Mouse (Mus musculus): ENCODE data around the gene Mettl13.

Mettl13 gene

GRCm38 (mm10) chr1:162548016-162548916 is at the start of gene Mettl13:
Gene Mettl13, minus strand, starts transcription at chr1:162548551.
- DNase-seq (ENCODE audit: low spot score): peak; percentile 82

- no peak for DNase-seq (ENCODE audit: low spot score)
Observed at GRCm38 (mm10) chr1:162597379-162598102, 49.2 kb upstream of the Mettl13 start.

GRCm38 (mm10) chr1:162590415-162590997 is 42.2 kb upstream of the Mettl13 start:
- DNase-seq (ENCODE audit: low spot score): no peak

- DNase-seq (ENCODE audit: low spot score): no peak
Observed at GRCm38 (mm10) chr1:162589443-162589842, 41.1 kb upstream of the Mettl13 start.

GRCm38 (mm10) chr1:162588606-162589005 is 40.3 kb upstream of the Mettl13 start:
- no peak for DNase-seq (ENCODE audit: low spot score)

- no peak for DNase-seq (ENCODE audit: low spot score)
Observed at GRCm38 (mm10) chr1:162586282-162586681, 37.9 kb upstream of the Mettl13 start.

- DNase-seq (ENCODE audit: low spot score): no peak
Observed at GRCm38 (mm10) chr1:162582884-162583283, 34.5 kb upstream of the Mettl13 start.

GRCm38 (mm10) chr1:162575098-162575497 is 26.7 kb upstream of the Mettl13 start:
- no peak for DNase-seq (ENCODE audit: low spot score)

- no peak for DNase-seq (ENCODE audit: low spot score)
Observed at GRCm38 (mm10) chr1:162570931-162571601, 22.7 kb upstream of the Mettl13 start.

GRCm38 (mm10) chr1:162570260-162570748 is 22.0 kb upstream of the Mettl13 start, which contains the start of gene Vamp4:
Gene Vamp4, plus strand, starts transcription at chr1:162570515.
- DNase-seq (ENCODE audit: low spot score): peak; percentile 91

- no peak for DNase-seq (ENCODE audit: low spot score)
Observed at GRCm38 (mm10) chr1:162567351-162567750, 19.0 kb upstream of the Mettl13 start.

GRCm38 (mm10) chr1:162564992-162565391 is 16.6 kb upstream of the Mettl13 start:
- DNase-seq (ENCODE audit: low spot score): no peak

GRCm38 (mm10) chr1:162563236-162563635 is 14.9 kb upstream of the Mettl13 start:
- no peak for DNase-seq (ENCODE audit: low spot score)

- no peak for DNase-seq (ENCODE audit: low spot score)
Observed at GRCm38 (mm10) chr1:162554193-162554592, 5.8 kb upstream of the Mettl13 start.

GRCm38 (mm10) chr1:162552956-162553355 is 4.6 kb upstream of the Mettl13 start:
- no peak for DNase-seq (ENCODE audit: low spot score)

- DNase-seq (ENCODE audit: low spot score): no peak
Observed at GRCm38 (mm10) chr1:162549615-162550283, 1.4 kb upstream of the Mettl13 start.

- no peak for DNase-seq (ENCODE audit: low spot score)
Observed at GRCm38 (mm10) chr1:162548917-162549613, 714 bp upstream of the Mettl13 start.

GRCm38 (mm10) chr1:162547607-162548006 is 744 bp downstream of the Mettl13 start:
- DNase-seq (ENCODE audit: low spot score): no peak

- DNase-seq (ENCODE audit: low spot score): no peak
Observed at GRCm38 (mm10) chr1:162543231-162543630, 5.1 kb downstream of the Mettl13 start.

- no peak for DNase-seq (ENCODE audit: low spot score)
Observed at GRCm38 (mm10) chr1:162533766-162534560, 14.4 kb downstream of the Mettl13 start.

Measured in ovary, adult 18-20 months (tissue).